Mouse (Mus musculus) cerebellum, adult 2 months (tissue): ENCODE results near the gene Cds1. TPM values are rescaled to one million over a fixed set of nuclear protein-coding genes. Genes with fewer than 3 reads are reported as not detected.

Source experiments
- DNase-seq, 2 experiments: peaks; one replicate each; pipeline ENCODE4 v3.0.0; 2021
- H3K27ac ChIP-seq: fragments of 200-500 bp; 2 replicates; pipeline ENCODE4 v1.5.1; 2012; ENCODE audit warnings: low read length, control low read depth, inconsistent platforms; ENCODE audit not compliant: insufficient read depth
- H3K27me3 ChIP-seq: fragments of 200-500 bp; 2 replicates; pipeline ENCODE4 v1.6.1; 2012; ENCODE audit warnings: inconsistent platforms, mild to moderate bottlenecking, low read length, moderate library complexity; ENCODE audit not compliant: control insufficient read depth, insufficient read depth
- H3K4me1 ChIP-seq: fragments of 200-500 bp; 2 replicates; pipeline ENCODE4 v1.6.1; 2011; ENCODE audit warnings: low read length; ENCODE audit not compliant: control insufficient read depth, insufficient read depth
- H3K4me3 ChIP-seq: fragments of 200-500 bp; replicated peaks from 2 replicates; pipeline ENCODE3; 2011; ENCODE audit warnings: mild to moderate bottlenecking, low read depth, low read length, control low read depth; ENCODE audit not compliant: insufficient read depth
- CTCF ChIP-seq: fragments of 200-500 bp; IDR thresholded peaks from 2 replicates; pipeline ENCODE4 v1.5.1; 2011; ENCODE audit warnings: low read depth, mild to moderate bottlenecking, control low read depth, low read length, moderate library complexity, borderline replicate concordance; ENCODE audit not compliant: insufficient read depth
- POLR2A ChIP-seq: fragments of 200-500 bp; IDR thresholded peaks from 2 replicates; pipeline ENCODE4 v1.6.1; 2011; ENCODE audit warnings: low read length, control low read depth, borderline replicate concordance; ENCODE audit not compliant: insufficient read depth
- WGBS: fragments of 180-500 bp; shearing (Covaris S2); methylation state at CpG from one replicate; pipeline ENCODE4 v1.1.7; 2018; 5-methylcytosine and 5-hydroxymethylcytosine counted together
- polyA plus RNA-seq: library from polyadenylated mRNA; depleted of rRNA; stranded (reverse); fragments of >200 nt; gene quantifications from 2 replicates; pipeline ENCODE4 v1.2.3, GENCODE M21; 2012; rRNA removed

Gene Cds1
- polyA plus RNA-seq, 1 experiment: 97.8 TPM

DNA sequence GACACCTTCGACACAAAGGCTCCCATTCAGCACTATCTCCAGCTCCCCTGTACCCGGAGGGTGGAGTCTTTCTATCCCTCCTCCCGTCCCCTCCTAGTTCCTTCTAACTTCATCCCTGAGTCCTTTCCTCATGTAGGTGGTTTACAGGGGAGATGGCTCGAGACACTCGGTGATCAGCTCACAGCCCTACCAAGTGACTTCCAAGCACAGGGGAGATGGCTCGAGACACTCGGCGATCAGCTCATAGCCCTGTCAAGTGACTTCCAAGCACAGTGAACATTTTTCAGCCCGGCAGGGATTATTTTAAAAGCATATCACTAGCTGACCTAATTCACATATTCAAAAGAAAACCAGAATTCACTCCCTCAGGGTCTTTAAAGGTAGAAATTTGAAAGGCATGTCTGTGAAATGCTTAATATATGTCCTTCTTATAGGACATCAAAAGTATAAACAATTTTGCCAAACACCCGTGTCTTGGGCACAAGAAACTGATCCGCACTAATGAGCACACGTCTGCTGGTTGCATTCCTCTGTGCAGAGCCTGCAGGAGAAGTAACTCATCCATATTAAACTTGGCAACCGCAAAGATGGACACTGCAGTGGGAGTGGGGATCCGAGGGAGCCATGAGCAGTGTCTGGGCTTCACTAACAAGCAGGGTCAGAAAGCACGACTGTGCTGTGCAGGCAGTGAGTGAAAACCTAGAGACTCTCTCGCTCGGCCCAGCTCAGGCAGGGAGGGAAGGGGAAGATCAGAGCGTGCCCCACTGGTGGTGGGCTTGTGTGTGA is 97.0 kb downstream of the Cds1 start:
- no peak for TF ChIP-seq POLR2A
- TF ChIP-seq CTCF: no peak
- Histone ChIP-seq H3K4me1 (no peaks in the 10 kb centered on the region), H3K27me3 (no peaks in the 10 kb centered on the region), H3K4me3 (no peak overlapping the region), H3K27ac (no peak overlapping the region)
- DNase-seq: peak in 1 of 2 experiments; percentile 4
- 69% methylated on average over 18 of the region's 18 CpGs for WGBS

DNA sequence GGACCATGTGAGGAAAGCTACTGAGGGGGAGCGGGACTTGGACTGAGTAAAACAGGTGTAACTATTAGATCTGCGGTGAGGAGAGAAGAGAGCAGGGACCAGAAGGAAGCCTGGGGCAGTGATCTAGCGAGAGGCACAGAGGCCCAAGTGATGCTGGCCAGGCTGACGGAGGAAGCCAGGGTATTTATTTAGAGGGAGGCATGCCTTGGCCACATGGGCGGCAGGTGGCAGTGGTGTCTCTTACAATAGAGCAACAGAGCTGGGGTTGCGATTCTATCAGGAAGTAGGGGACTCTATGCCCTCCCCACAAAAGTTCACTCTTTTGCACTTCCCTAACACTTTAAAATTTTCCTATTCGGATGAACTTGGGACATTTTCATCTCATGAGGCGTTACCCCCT is 97.7 kb downstream of the Cds1 start:
- DNase-seq: no peak
- H3K27me3 ChIP-seq: no peaks in the 10 kb centered on the region
- no peak overlapping the region for H3K4me3 ChIP-seq
- no peak for TF ChIP-seq POLR2A
- no peak for TF ChIP-seq CTCF
- no peak overlapping the region for H3K27ac ChIP-seq
- 82% methylated on average over 8 of the region's 8 CpGs for WGBS
- no peaks in the 10 kb centered on the region for H3K4me1 ChIP-seq

DNA sequence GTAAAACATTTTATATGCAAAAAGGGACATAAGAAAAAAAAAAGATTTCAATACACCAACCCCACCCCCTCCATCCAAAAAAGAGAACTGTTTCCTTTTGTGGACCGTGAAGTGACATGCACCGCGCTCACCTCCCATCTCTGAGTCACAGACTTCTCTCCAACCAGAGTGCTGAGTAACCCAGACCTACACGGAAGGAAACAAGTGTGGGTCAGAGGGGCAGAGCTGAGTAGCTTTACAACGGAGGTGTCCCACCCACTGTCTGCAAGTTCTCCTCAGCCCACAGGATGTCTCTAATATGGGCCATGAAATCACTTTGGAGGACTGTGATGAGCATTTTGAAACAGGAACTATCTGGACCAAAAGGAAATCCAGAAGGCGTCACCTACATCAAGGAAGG is 99.0 kb downstream of the Cds1 start:
- no peaks in the 10 kb centered on the region for H3K27me3 ChIP-seq
- H3K4me1 ChIP-seq: no peaks in the 10 kb centered on the region
- 93% methylated on average over 6 of the region's 6 CpGs for WGBS
- no peak overlapping the region for H3K4me3 ChIP-seq
- DNase-seq: no peak
- TF ChIP-seq POLR2A: no peak
- no peak for TF ChIP-seq CTCF
- H3K27ac ChIP-seq: no peak overlapping the region

DNA sequence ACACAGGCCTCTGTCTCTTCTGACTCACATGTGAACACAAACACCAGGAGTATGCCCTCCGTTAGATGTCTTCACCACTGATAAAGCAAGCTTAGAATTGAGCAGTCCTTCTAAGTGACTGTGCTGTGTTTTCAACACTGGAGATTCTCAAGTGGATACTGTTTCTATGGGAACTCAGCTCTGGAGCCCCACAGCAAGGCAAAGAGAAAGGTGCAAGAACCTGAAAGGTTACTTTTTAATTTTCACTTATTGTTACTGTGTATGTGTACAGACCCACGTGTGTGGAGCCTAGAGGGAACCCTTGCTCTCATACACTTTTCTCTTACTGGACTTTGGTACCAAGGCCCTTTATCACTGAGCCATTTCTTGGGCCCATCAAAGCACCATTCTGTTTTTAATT is 101.8 kb downstream of the Cds1 start:
- no peak for DNase-seq
- H3K4me1 ChIP-seq: no peaks in the 10 kb centered on the region
- H3K27me3 ChIP-seq: no peaks in the 10 kb centered on the region
- no peak overlapping the region for H3K27ac ChIP-seq
- TF ChIP-seq CTCF: no peak
- H3K4me3 ChIP-seq: no peak overlapping the region
- WGBS: 65% methylated on average over 2 of the region's 2 CpGs

Other genes starting within 250 kb of the Cds1 start
- 1.5 and 2.0 TPM in 2 replicates for gene Nkx6-1, start 100.1 kb upstream of the Cds1 start, polyA plus RNA-seq